Mouse (Mus musculus) left cerebral cortex, adult 18-20 months (tissue): ENCODE measurements at regions not wholly inside any gene's neighbourhood (a gene's known extent, or its start where the extent isn't known, plus 50 kb on each side); places are given as distances from the start of the nearest gene placed in this dataset.
A peak's percentile ranks its signal among the peaks of the same experiment; 100 is the strongest.

Experiments used
- DNase-seq, 2 experiments: peaks; one replicate each; pipeline ENCODE4 v3.0.0; 2021 to 2022; ENCODE audit warnings: low spot score in 2 of 2, mixed read lengths in 1 of 2

GRCm38 (mm10) chr13:97566071-97566470 lies 194.4 kb downstream of the Gm10260 start:
- DNase-seq, result peak; percentile 51 to 61

GRCm38 (mm10) chr13:97562241-97562640 lies 198.2 kb downstream of the Gm10260 start:
- no peak for DNase-seq

- no peak for DNase-seq
Measured at GRCm38 (mm10) chr13:97560789-97561188, 199.6 kb downstream of the Gm10260 start.

- peak; percentile 69 to 86 for DNase-seq
Measured at GRCm38 (mm10) chr13:97559611-97560385, 200.6 kb downstream of the Gm10260 start.

GRCm38 (mm10) chr13:97558884-97559283 lies 201.5 kb downstream of the Gm10260 start:
- no peak for DNase-seq

GRCm38 (mm10) chr13:97555312-97555711 lies 205.1 kb downstream of the Gm10260 start:
- DNase-seq, result no peak

- DNase-seq, result no peak
Measured at GRCm38 (mm10) chr13:97554601-97555000, 205.8 kb downstream of the Gm10260 start.

GRCm38 (mm10) chr13:97552236-97552635 lies 208.2 kb downstream of the Gm10260 start:
- DNase-seq, result no peak

GRCm38 (mm10) chr13:97550880-97551279 lies 209.6 kb downstream of the Gm10260 start:
- no peak for DNase-seq

GRCm38 (mm10) chr13:97550172-97550571 lies 210.3 kb downstream of the Gm10260 start:
- DNase-seq, result peak; percentile 68 to 76

- DNase-seq, result no peak
Measured at GRCm38 (mm10) chr13:97549384-97549783, 211.0 kb downstream of the Gm10260 start.

- DNase-seq, result no peak
Measured at GRCm38 (mm10) chr13:97548527-97548977, 211.9 kb downstream of the Gm10260 start.

- no peak for DNase-seq
Measured at GRCm38 (mm10) chr13:97546936-97547335, 213.5 kb downstream of the Gm10260 start.

- peak in 1 of 2 experiments; percentile 47 for DNase-seq
Measured at GRCm38 (mm10) chr13:97545971-97546454, 214.4 kb downstream of the Gm10260 start.

GRCm38 (mm10) chr13:97539686-97540085 lies 220.7 kb downstream of the Gm10260 start:
- DNase-seq, result no peak

- DNase-seq, result no peak
Measured at GRCm38 (mm10) chr13:97538441-97538840, 222.0 kb downstream of the Gm10260 start.

GRCm38 (mm10) chr13:97537686-97538085 lies 222.7 kb downstream of the Gm10260 start:
- no peak for DNase-seq

GRCm38 (mm10) chr13:97537206-97537605 lies 223.2 kb downstream of the Gm10260 start:
- no peak for DNase-seq

- DNase-seq, result no peak
Measured at GRCm38 (mm10) chr13:97533896-97534666, 226.4 kb downstream of the Gm10260 start.

- DNase-seq, result no peak
Measured at GRCm38 (mm10) chr13:97531181-97531580, 229.3 kb downstream of the Gm10260 start.

- DNase-seq, result no peak
Measured at GRCm38 (mm10) chr13:97530570-97530969, 229.9 kb downstream of the Gm10260 start.

- no peak for DNase-seq
Measured at GRCm38 (mm10) chr13:97527958-97528357, 232.5 kb downstream of the Gm10260 start.
